Mouse (Mus musculus): Measurements from ENCODE around the gene Kitl.

- TF ChIP-seq CTCF (conservative IDR thresholded peaks at IDR 0.05; ENCODE audit: low read length) (no peak), POU5F1 (IDR thresholded peaks at IDR 0.05; ENCODE audit: borderline replicate concordance, low read length) (no peak), NANOG (IDR thresholded peaks at IDR 0.05; ENCODE audit: borderline replicate concordance, low read length) (no peak)
Measured at GRCm38 (mm10) chr10:100148123-100148522, 132.7 kb downstream of the Kitl start.
